Mouse (Mus musculus) spleen, adult 2 months (tissue): Measurements from ENCODE around the gene Mark3. TPM values are rescaled to one million over a fixed set of nuclear protein-coding genes. Genes with fewer than 3 reads are reported as not detected.
A peak's percentile ranks its signal among the peaks of the same experiment; 100 is the strongest.

ENCODE experiments used
- DNase-seq, 2 experiments: peaks; one replicate each; pipeline versions ENCODE4 v3.0.0 to v3.0.0-alpha.2; 2012 to 2021; ENCODE audit warnings: low spot score in 2 of 2, low read depth in 1 of 2
- H3K27ac ChIP-seq: fragments of 200-500 bp; 2 replicates; pipeline ENCODE4 v1.5.1; 2012; ENCODE audit warnings: low read length, inconsistent platforms; ENCODE audit not compliant: insufficient read depth
- H3K27me3 ChIP-seq: fragments of 200-500 bp; 2 replicates; pipeline ENCODE4 v1.6.1; 2012; ENCODE audit warnings: mild to moderate bottlenecking, moderate library complexity, low read length, inconsistent platforms; ENCODE audit not compliant: control insufficient read depth, insufficient read depth
- H3K36me3 ChIP-seq: fragments of 200-500 bp; 2 replicates; pipeline ENCODE4 v1.6.1; 2012; ENCODE audit warnings: mild to moderate bottlenecking, low read length, inconsistent platforms; ENCODE audit not compliant: control insufficient read depth, insufficient read depth
- H3K4me1 ChIP-seq: fragments of 200-500 bp; 2 replicates; pipeline ENCODE4 v1.6.1; 2011; ENCODE audit warnings: inconsistent platforms; ENCODE audit not compliant: control insufficient read depth, insufficient read depth, insufficient read length
- H3K4me3 ChIP-seq: fragments of 200-500 bp; 2 replicates; pipeline ENCODE4 v1.5.1; 2011; ENCODE audit warnings: mild to moderate bottlenecking, inconsistent platforms; ENCODE audit not compliant: insufficient read depth, insufficient read length; ENCODE audit errors: extremely low read depth
- CTCF ChIP-seq: fragments of 200-500 bp; IDR thresholded peaks from 2 replicates; pipeline ENCODE4 v1.5.1; 2011; ENCODE audit warnings: mild to moderate bottlenecking, inconsistent platforms; ENCODE audit not compliant: insufficient read depth, insufficient read length, insufficient replicate concordance; ENCODE audit errors: extremely low read depth
- POLR2A ChIP-seq: fragments of 200-500 bp; IDR thresholded peaks from 2 replicates; pipeline ENCODE4 v1.6.1; 2011; ENCODE audit warnings: low read depth, low read length, inconsistent platforms
- WGBS: fragments of 180-500 bp; shearing (Covaris S2); methylation state at CpG from one replicate; pipeline ENCODE4 v1.1.7; 2018; 5-methylcytosine and 5-hydroxymethylcytosine counted together
- polyA plus RNA-seq: library from polyadenylated mRNA; depleted of rRNA; stranded (reverse); fragments of >200 nt; gene quantifications from 2 replicates; pipeline ENCODE4 v1.2.3, GENCODE M21; 2012

Gene Mark3
- polyA plus RNA-seq, 1 experiment: 19.8 TPM

- Histone ChIP-seq H3K4me1 (peaks cover 3% of the 10 kb centered on the region), H3K27ac (no peak overlapping the region), H3K36me3 (no peaks in the 10 kb centered on the region), H3K4me3 (peak overlapping the region; percentile 54), H3K27me3 (no peaks in the 10 kb centered on the region)
- 9% methylated on average over 18 of the region's 18 CpGs for WGBS
- TF ChIP-seq POLR2A: no peak
- TF ChIP-seq CTCF: no peak
- peak; percentile 38 to 56 for DNase-seq
Observed at GRCm38 (mm10) chr12:111559647-111560258, 14.6 kb upstream of the Mark3 start.

- Histone ChIP-seq H3K36me3 (no peaks in the 10 kb centered on the region), H3K27ac (no peak overlapping the region), H3K4me3 (no peak overlapping the region), H3K4me1 (peaks cover 3% of the 10 kb centered on the region), H3K27me3 (no peaks in the 10 kb centered on the region)
- TF ChIP-seq POLR2A (no peak), CTCF (no peak)
- no peak for DNase-seq
- 60% methylated on average over 5 of the region's 5 CpGs for WGBS
Observed at GRCm38 (mm10) chr12:111560286-111560685, 14.0 kb upstream of the Mark3 start.

- Histone ChIP-seq H3K4me1 (peaks cover 3% of the 10 kb centered on the region; the same call in 1 of the 2 replicates), H3K36me3 (no peaks in the 10 kb centered on the region), H3K4me3 (no peak overlapping the region), H3K27me3 (no peaks in the 10 kb centered on the region), H3K27ac (no peak overlapping the region)
- no peak for DNase-seq
- WGBS: 81% methylated on average over 4 of the region's 4 CpGs
- TF ChIP-seq POLR2A: no peak
- no peak for TF ChIP-seq CTCF
Observed at GRCm38 (mm10) chr12:111562276-111562814, 12.0 kb upstream of the Mark3 start.

GRCm38 (mm10) chr12:111563076-111563629 lies 11.2 kb upstream of the Mark3 start:
- Histone ChIP-seq H3K4me3 (no peak overlapping the region), H3K27ac (no peak overlapping the region), H3K36me3 (no peaks in the 10 kb centered on the region), H3K4me1 (peaks cover 3% of the 10 kb centered on the region; the same call in 1 of the 2 replicates), H3K27me3 (no peaks in the 10 kb centered on the region)
- DNase-seq: no peak
- no peak for TF ChIP-seq POLR2A
- TF ChIP-seq CTCF: no peak
- WGBS: 70% methylated on average over 5 of the region's 5 CpGs

- TF ChIP-seq POLR2A (no peak), CTCF (no peak)
- WGBS: 64% methylated on average over 5 of the region's 5 CpGs
- Histone ChIP-seq H3K36me3 (no peaks in the 10 kb centered on the region), H3K4me3 (no peak overlapping the region), H3K4me1 (no peaks in the 10 kb centered on the region), H3K27ac (no peak overlapping the region), H3K27me3 (no peaks in the 10 kb centered on the region)
- no peak for DNase-seq
Observed at GRCm38 (mm10) chr12:111565363-111565762, 9.0 kb upstream of the Mark3 start.

- Histone ChIP-seq H3K27me3 (no peaks in the 10 kb centered on the region), H3K4me1 (no peaks in the 10 kb centered on the region), H3K4me3 (no peak overlapping the region), H3K36me3 (no peaks in the 10 kb centered on the region), H3K27ac (no peak overlapping the region)
- no peak for TF ChIP-seq POLR2A
- TF ChIP-seq CTCF: no peak
- DNase-seq: no peak
- WGBS: 91% methylated on average over 11 of the region's 11 CpGs
Observed at GRCm38 (mm10) chr12:111568836-111569235, 5.5 kb upstream of the Mark3 start.

- no peak overlapping the region for H3K27ac ChIP-seq
- no peak for DNase-seq
- H3K27me3 ChIP-seq: no peaks in the 10 kb centered on the region
- 81% methylated on average over 7 of the region's 7 CpGs for WGBS
- H3K4me1 ChIP-seq: peaks cover 5% of the 10 kb centered on the region; the same call in 1 of the 2 replicates
- TF ChIP-seq POLR2A: no peak
- no peak for TF ChIP-seq CTCF
- no peaks in the 10 kb centered on the region for H3K36me3 ChIP-seq
- no peak overlapping the region for H3K4me3 ChIP-seq
Observed at GRCm38 (mm10) chr12:111572406-111572805, 1.9 kb upstream of the Mark3 start.
